Mouse (Mus musculus) lung, adult 2 months (tissue): ENCODE results near the gene Baiap2.

Experiments used
- CTCF ChIP-seq: fragments of 200-500 bp; IDR thresholded peaks from 2 replicates; pipeline ENCODE4 v1.5.1; 2011; ENCODE audit warnings: mild to moderate bottlenecking, low read length, control low read depth; ENCODE audit not compliant: insufficient read depth
- POLR2A ChIP-seq: fragments of 200-500 bp; IDR thresholded peaks from 2 replicates; pipeline ENCODE4 v1.6.1; 2011; ENCODE audit warnings: low read depth, mild to moderate bottlenecking, control low read depth, low read length, borderline replicate concordance; ENCODE audit errors: extremely low read depth

DNA sequence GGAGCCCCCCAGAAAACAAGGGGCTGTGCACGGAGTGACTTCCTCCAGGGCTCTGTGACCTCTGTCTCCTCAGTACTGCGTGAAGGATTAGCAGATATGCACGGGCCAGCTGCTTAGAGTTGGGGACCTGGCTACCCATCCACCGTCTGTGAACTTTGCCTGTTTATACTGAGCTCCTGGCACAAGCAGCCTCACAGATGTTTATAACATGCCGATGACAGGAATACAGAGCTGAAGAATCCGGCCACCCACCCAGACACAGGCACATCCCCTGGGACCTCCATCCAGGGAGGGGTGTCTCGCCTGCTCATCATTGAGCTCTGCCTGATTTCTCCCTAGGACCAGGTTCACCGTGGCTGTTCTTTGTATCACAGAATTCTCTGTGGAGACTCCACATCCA lies 89.5 kb downstream of the Baiap2 start:
- TF ChIP-seq CTCF = no peak
- TF ChIP-seq POLR2A = no peak
